In genomic region chr15:94465318-94465717, GRCm38 (mm10) we compare ENCODE assay signal across 19 mouse cellular contexts. TPM values are rescaled to one million over a fixed set of nuclear protein-coding genes. Genes with fewer than 3 reads are reported as not detected.
A peak's percentile ranks its signal among the peaks of the same experiment; 100 is the strongest.
DNase-seq lines count a peak whose midpoint lies in the region; ATAC-seq lines count a peak whose summit lies in the region.
"Had no signal": no experiment of that assay in that cellular context is flagged by ENCODE, and none has a peak within 500 bp of the region (broad histone marks: within the 10 kb centered on the region; RNA-seq: fewer than 3 reads in every experiment).

Gene Adamts20 (minus strand): TSS chr15:94465418.

- H3K9ac ChIP-seq in forebrain, embryonic 12.5 days: no peak within 1 kb of the TSS
- no peak within 1 kb of the TSS for H3K9ac ChIP-seq in forebrain, embryonic 14.5 days (ENCODE audit: low read length)
- no peak within 1 kb of the TSS for H3K9ac ChIP-seq in embryonic facial prominence, embryonic 13.5 days
- H3K9ac ChIP-seq in midbrain, embryonic 14.5 days (replicated peaks; ENCODE audit: low read length): no peak within 1 kb of the TSS
- H3K9ac ChIP-seq: heart, embryonic 15.5 days had no signal

- H3K4me3 ChIP-seq in forebrain, embryonic 12.5 days (replicated peaks): no peak within 1 kb of the TSS
- H3K4me3 ChIP-seq in forebrain, embryonic 14.5 days (ENCODE audit: low read depth, low read length): no peak within 1 kb of the TSS
- no peak within 1 kb of the TSS for H3K4me3 ChIP-seq in embryonic facial prominence, embryonic 13.5 days
- no peak within 1 kb of the TSS for H3K4me3 ChIP-seq in midbrain, embryonic 14.5 days (replicated peaks; ENCODE audit: low read depth, low read length)
- no peak within 1 kb of the TSS for H3K4me3 ChIP-seq in heart, embryonic 10.5 days
- H3K4me3 ChIP-seq: heart, embryonic 15.5 days; hindbrain, embryonic 10.5 days; myocyte had no signal

- H3K36me3 ChIP-seq in forebrain, embryonic 12.5 days (replicated peaks): no peaks in the 10 kb centered on the region
- H3K36me3 ChIP-seq in forebrain, embryonic 14.5 days (ENCODE audit: control insufficient read depth, insufficient read depth, low read length): no peaks in the 10 kb centered on the region
- no peaks in the 10 kb centered on the region for H3K36me3 ChIP-seq in embryonic facial prominence, embryonic 13.5 days
- no peaks in the 10 kb centered on the region for H3K36me3 ChIP-seq in midbrain, embryonic 14.5 days (ENCODE audit: control insufficient read depth, insufficient read depth, low read length)
- no peaks in the 10 kb centered on the region for H3K36me3 ChIP-seq in heart, embryonic 10.5 days
- H3K36me3 ChIP-seq: heart, embryonic 15.5 days; hindbrain, embryonic 10.5 days had no signal

- no peak for ATAC-seq in forebrain, embryonic 12.5 days (ENCODE audit: low FRiP score)
- no peak for ATAC-seq in forebrain, embryonic 14.5 days
- ATAC-seq in embryonic facial prominence, embryonic 13.5 days (ENCODE audit: insufficient number of reproducible peaks, insufficient read depth, low FRiP score, low TSS enrichment, low read depth): no peak
- ATAC-seq in midbrain, embryonic 14.5 days (ENCODE audit: low FRiP score, low TSS enrichment): no peak
- ATAC-seq: activated CD4-positive, CD25-positive, alpha-beta regulatory T cell, adult 4 months had no signal

- H3K4me1 ChIP-seq in forebrain, embryonic 12.5 days: peaks cover 11% of the 10 kb centered on the region; the same call in 1 of the 2 replicates
- H3K4me1 ChIP-seq in forebrain, embryonic 14.5 days (ENCODE audit: control insufficient read depth, insufficient read depth, low read length): no peaks in the 10 kb centered on the region
- peaks cover 10% of the 10 kb centered on the region for H3K4me1 ChIP-seq in embryonic facial prominence, embryonic 13.5 days
- H3K4me1 ChIP-seq in midbrain, embryonic 14.5 days (ENCODE audit: control insufficient read depth, insufficient read depth, low read length): no peaks in the 10 kb centered on the region
- H3K4me1 ChIP-seq in heart, embryonic 10.5 days: no peaks in the 10 kb centered on the region
- H3K4me1 ChIP-seq: heart, embryonic 15.5 days had no signal

- 83% methylated on average over 11 of the region's 11 CpGs for WGBS in forebrain, embryonic 12.5 days
- WGBS in forebrain, embryonic 14.5 days: 80% methylated on average over 11 of the region's 11 CpGs
- 89% methylated on average over 11 of the region's 11 CpGs for WGBS in embryonic facial prominence, embryonic 13.5 days
- WGBS in midbrain, embryonic 14.5 days: 78% methylated on average over 11 of the region's 11 CpGs
- WGBS in heart, embryonic 10.5 days: 84% methylated on average over 11 of the region's 11 CpGs

- H3K27ac ChIP-seq in forebrain, embryonic 12.5 days: no peak within 1 kb of the TSS
- no peak within 1 kb of the TSS for H3K27ac ChIP-seq in forebrain, embryonic 14.5 days (ENCODE audit: low read depth, low read length)
- H3K27ac ChIP-seq in embryonic facial prominence, embryonic 13.5 days: no peak within 1 kb of the TSS
- 0 out of 2 replicates have a peak within 1 kb of the TSS, but pooled peaks have one; percentile 37 for H3K27ac ChIP-seq in midbrain, embryonic 14.5 days (replicated peaks; ENCODE audit: low read depth, low read length)
- H3K27ac ChIP-seq in heart, embryonic 10.5 days: no peak within 1 kb of the TSS
- H3K27ac ChIP-seq: heart, embryonic 15.5 days; hindbrain, embryonic 10.5 days had no signal

- H3K4me2 ChIP-seq in forebrain, embryonic 12.5 days: no peak within 1 kb of the TSS
- H3K4me2 ChIP-seq in forebrain, embryonic 14.5 days (ENCODE audit: low read length): no peak within 1 kb of the TSS
- no peak within 1 kb of the TSS for H3K4me2 ChIP-seq in embryonic facial prominence, embryonic 13.5 days
- peak within 1 kb of the TSS; percentile 23 for H3K4me2 ChIP-seq in midbrain, embryonic 14.5 days (ENCODE audit: low read length)
- H3K4me2 ChIP-seq: heart, embryonic 15.5 days had no signal

- no peak for DNase-seq in forebrain, embryonic 14.5 days (ENCODE audit: low spot score)
- DNase-seq in layer of hippocampus, adult 8-10 months (ENCODE audit: low spot score in 2 of 2): no peak
- DNase-seq in layer of hippocampus, adult 9-11 months: no peak
- DNase-seq in midbrain, embryonic 14.5 days: no peak
- no peak for DNase-seq in heart, embryonic 10.5 days (ENCODE audit: low spot score)
- no peak for DNase-seq in retina, postnatal 1 day
- DNase-seq: adrenal gland, postnatal 36 days; cerebellum, postnatal 10 days; heart, adult 11 months; lung, adult 2 months; right cerebral cortex, postnatal 4 days; thymus, adult 18-20 months had no signal

- no peaks in the 10 kb centered on the region for H3K27me3 ChIP-seq in forebrain, embryonic 12.5 days
- no peaks in the 10 kb centered on the region for H3K27me3 ChIP-seq in forebrain, embryonic 14.5 days (replicated peaks; ENCODE audit: control insufficient read depth, insufficient read depth, low read length)
- no peaks in the 10 kb centered on the region for H3K27me3 ChIP-seq in embryonic facial prominence, embryonic 13.5 days
- H3K27me3 ChIP-seq in midbrain, embryonic 14.5 days (ENCODE audit: control insufficient read depth, insufficient read depth, low read length): no peaks in the 10 kb centered on the region
- H3K27me3 ChIP-seq in heart, embryonic 10.5 days (ENCODE audit: insufficient read depth, poor library complexity, severe bottlenecking): no peaks in the 10 kb centered on the region
- H3K27me3 ChIP-seq: heart, embryonic 15.5 days had no signal

- H3K9me3 ChIP-seq in forebrain, embryonic 12.5 days: no peaks in the 10 kb centered on the region
- no peaks in the 10 kb centered on the region for H3K9me3 ChIP-seq in forebrain, embryonic 14.5 days (replicated peaks; ENCODE audit: control insufficient read depth, low read length)
- no peaks in the 10 kb centered on the region for H3K9me3 ChIP-seq in embryonic facial prominence, embryonic 13.5 days
- no peaks in the 10 kb centered on the region for H3K9me3 ChIP-seq in midbrain, embryonic 14.5 days (ENCODE audit: control insufficient read depth, low read length)
- no peaks in the 10 kb centered on the region for H3K9me3 ChIP-seq in heart, embryonic 10.5 days
- H3K9me3 ChIP-seq: heart, embryonic 15.5 days; hindbrain, embryonic 10.5 days had no signal

RNA-seq across cellular contexts. Expression of gene Adamts20, which starts in this region (rescaled TPM):
- 6.5 and 11.6 TPM in 2 replicates for polyA plus RNA-seq in forebrain, embryonic 12.5 days (2016; fragmentation: Nextera tagmentation; extraction: Ambion mirVana)
- 2.3 and 2.5 TPM in 2 replicates for polyA plus RNA-seq in forebrain, embryonic 14.5 days (2014; fragmentation: Nextera tagmentation; extraction: Ambion mirVana)
- 10 to 100 TPM; 11.8 to 14.2 (median 13.2) TPM for total RNA-seq in layer of hippocampus, adult 8-10 months (2022)
- 10.9 and 13.8 TPM in 2 replicates for polyA plus RNA-seq in embryonic facial prominence, embryonic 13.5 days (2015; fragmentation: Nextera tagmentation; extraction: Ambion mirVana)
- 2.6 and 3.5 TPM in 2 replicates for polyA plus RNA-seq in midbrain, embryonic 14.5 days (2014; fragmentation: Nextera tagmentation; extraction: Ambion mirVana)
- polyA plus RNA-seq in heart, embryonic 10.5 days (2016; fragmentation: Nextera tagmentation; extraction: Ambion mirVana): 0.87 and 2.4 TPM in 2 replicates
- total RNA-seq: liver, adult 2 months had no signal
- polyA plus RNA-seq: liver, adult 2 months; myocyte had no signal
